Mouse (Mus musculus): ENCODE measurements around the gene Rora. TPM values are rescaled to one million over a fixed set of nuclear protein-coding genes. Genes with fewer than 3 reads are reported as not detected.

The Rora gene
- polyA plus RNA-seq, 1 experiment from 2014 or later: 6.0 TPM

DNA sequence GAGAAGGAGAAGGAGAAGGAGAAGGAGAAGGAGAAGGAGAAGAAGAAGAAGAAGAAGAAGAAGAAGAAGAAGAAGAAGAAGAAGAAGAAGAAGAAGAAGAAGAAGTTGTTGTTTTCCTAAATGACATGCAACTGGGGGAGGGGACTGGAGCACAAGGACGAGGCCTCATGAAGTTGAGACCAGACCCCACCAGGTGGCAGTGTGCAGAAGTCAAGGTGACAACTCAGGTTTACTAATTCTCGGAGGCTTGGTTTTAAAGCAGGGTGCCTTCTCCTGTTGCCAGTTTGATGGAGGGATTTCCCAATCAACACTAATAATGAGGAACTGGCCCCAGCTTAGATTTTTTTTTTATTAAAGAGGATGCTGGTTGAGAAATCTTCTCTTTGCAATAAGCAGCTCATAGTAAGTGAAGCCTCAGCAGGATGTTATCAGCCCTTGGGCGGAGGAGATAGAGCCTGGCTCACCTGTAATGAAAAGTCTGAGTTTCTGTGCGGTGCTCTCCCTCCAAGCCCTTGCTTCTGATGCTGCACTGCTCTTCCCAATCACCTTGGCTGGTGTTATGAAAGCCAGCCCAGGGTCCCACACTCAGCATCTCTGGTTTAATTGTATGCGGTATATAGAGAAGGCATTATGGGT is 303.5 kb downstream of the Rora start:
- no peak for ATAC-seq (ENCODE audit: insufficient read depth)
- H3K9ac ChIP-seq: no peak overlapping the region
- no peaks in the 10 kb centered on the region for H3K9me3 ChIP-seq (replicated peaks)
- H3K4me2 ChIP-seq: no peak overlapping the region
- WGBS (ENCODE audit: insufficient replicate concordance): 36% methylated on average over 5 of the region's 5 CpGs
- no peak overlapping the region for H3K4me3 ChIP-seq (replicated peaks)
- peaks cover 5% of the 10 kb centered on the region; the same call in 1 of the 2 replicates for H3K4me1 ChIP-seq (replicated peaks)
- no peaks in the 10 kb centered on the region for H3K27me3 ChIP-seq
- H3K27ac ChIP-seq (replicated peaks): no peak overlapping the region
- no peaks in the 10 kb centered on the region for H3K36me3 ChIP-seq (replicated peaks)

DNA sequence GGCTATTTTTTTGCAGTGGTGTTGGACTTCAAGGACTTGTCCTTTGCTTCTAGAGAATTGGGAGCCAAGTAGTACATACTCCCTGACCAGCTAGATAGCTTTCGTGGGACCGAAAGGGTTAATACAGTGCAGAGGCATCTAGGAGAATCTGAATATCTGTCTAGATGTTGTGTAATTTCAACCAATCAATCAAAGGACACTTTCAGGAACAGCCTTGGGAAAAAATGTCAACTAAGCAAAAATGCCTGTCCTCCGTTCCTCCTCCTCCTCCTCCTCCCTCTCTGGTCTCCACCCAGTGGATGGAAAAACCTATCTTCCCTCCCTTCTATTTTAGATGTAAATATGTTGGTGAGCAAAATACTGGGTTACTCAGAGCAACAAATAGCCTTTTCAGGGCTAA is 304.2 kb downstream of the Rora start:
- Histone ChIP-seq H3K27ac (replicated peaks) (no peak overlapping the region), H3K36me3 (replicated peaks) (no peaks in the 10 kb centered on the region), H3K4me1 (replicated peaks) (peaks cover 5% of the 10 kb centered on the region; the same call in 1 of the 2 replicates), H3K4me2 (no peak overlapping the region), H3K9ac (no peak overlapping the region), H3K4me3 (replicated peaks) (no peak overlapping the region), H3K27me3 (no peaks in the 10 kb centered on the region), H3K9me3 (replicated peaks) (no peaks in the 10 kb centered on the region)
- 65% methylated on average over 3 of the region's 3 CpGs for WGBS (ENCODE audit: insufficient replicate concordance)
- ATAC-seq (ENCODE audit: insufficient read depth): no peak

DNA sequence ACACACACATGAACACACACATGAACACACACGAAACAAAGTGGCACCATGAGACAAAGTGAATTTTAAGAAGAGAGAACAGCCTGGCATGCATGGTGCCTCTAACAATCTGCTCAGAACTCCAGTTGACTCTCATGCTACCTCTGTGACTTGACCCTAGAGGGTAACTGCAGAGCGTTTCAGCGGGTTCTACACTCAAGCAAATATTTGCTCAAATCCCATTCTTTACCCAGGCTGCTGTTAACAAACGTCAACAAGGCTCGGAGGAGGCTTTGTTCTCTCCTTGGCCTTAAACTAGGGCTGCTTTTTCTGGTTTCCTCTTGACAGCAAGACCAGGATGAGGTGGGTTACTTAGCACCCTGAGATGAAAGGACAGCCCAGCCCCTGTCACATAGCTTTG is 305.3 kb downstream of the Rora start:
- H3K27me3 ChIP-seq: no peaks in the 10 kb centered on the region
- no peaks in the 10 kb centered on the region for H3K36me3 ChIP-seq (replicated peaks)
- H3K9ac ChIP-seq: no peak overlapping the region
- peaks cover 5% of the 10 kb centered on the region; the same call in 1 of the 2 replicates for H3K4me1 ChIP-seq (replicated peaks)
- WGBS (ENCODE audit: insufficient replicate concordance): 60% methylated on average over 5 of the region's 5 CpGs
- no peak overlapping the region for H3K4me3 ChIP-seq (replicated peaks)
- no peak overlapping the region for H3K4me2 ChIP-seq
- ATAC-seq (ENCODE audit: insufficient read depth): peak; percentile 22; the same call in 1 of the 2 replicates
- no peaks in the 10 kb centered on the region for H3K9me3 ChIP-seq (replicated peaks)
- no peak overlapping the region for H3K27ac ChIP-seq (replicated peaks)

DNA sequence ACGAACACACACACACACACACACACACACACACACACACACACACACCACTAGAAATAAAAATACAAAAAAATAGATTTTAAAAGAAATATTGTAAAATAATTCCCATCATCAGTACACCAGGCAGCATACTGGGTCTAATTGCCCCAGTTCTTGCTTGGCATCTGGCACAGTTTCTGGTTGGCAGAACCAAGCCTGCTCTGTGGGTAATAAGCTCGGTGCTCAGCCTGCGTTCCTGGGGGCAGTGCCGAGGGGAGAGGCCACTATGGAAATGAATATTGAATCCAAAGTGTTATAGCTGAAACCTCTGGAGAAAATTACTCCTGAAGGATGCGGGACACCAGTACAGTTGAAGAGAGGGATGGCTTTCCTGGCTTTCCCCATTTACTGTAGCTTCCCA is 310.3 kb downstream of the Rora start:
- ATAC-seq (ENCODE audit: insufficient read depth): no peak
- Histone ChIP-seq H3K9me3 (replicated peaks) (no peaks in the 10 kb centered on the region), H3K9ac (no peak overlapping the region), H3K4me3 (replicated peaks) (no peak overlapping the region), H3K27ac (replicated peaks) (no peak overlapping the region), H3K36me3 (replicated peaks) (no peaks in the 10 kb centered on the region), H3K4me2 (no peak overlapping the region), H3K4me1 (replicated peaks) (no peaks in the 10 kb centered on the region), H3K27me3 (no peaks in the 10 kb centered on the region)
- 67% methylated on average over 5 of the region's 5 CpGs for WGBS (ENCODE audit: insufficient replicate concordance)

DNA sequence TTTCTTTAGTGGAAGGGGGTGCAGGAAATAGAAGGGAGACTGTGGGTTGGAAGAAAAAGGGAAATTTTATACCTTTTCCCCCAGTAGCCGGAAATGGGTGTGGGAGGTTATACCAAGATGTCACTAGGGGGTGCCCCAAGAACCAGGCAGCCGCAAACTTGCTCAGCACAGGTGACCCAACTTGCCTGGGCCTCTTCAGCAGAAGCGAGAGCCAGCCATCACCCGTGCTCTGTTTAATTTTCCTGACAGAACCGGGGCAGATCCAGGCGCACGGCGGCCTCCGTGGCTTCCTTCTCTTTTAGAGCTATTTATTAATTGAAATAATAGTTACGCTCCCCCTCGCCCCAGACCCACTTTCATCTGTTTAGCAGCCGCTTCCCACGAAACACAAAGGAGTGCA is 313.0 kb downstream of the Rora start:
- no peak overlapping the region for H3K4me2 ChIP-seq
- H3K4me1 ChIP-seq (replicated peaks): peaks cover 4% of the 10 kb centered on the region; the same call in 1 of the 2 replicates
- no peaks in the 10 kb centered on the region for H3K36me3 ChIP-seq (replicated peaks)
- no peaks in the 10 kb centered on the region for H3K9me3 ChIP-seq (replicated peaks)
- no peaks in the 10 kb centered on the region for H3K27me3 ChIP-seq
- no peak for ATAC-seq (ENCODE audit: insufficient read depth)
- no peak overlapping the region for H3K9ac ChIP-seq
- no peak overlapping the region for H3K4me3 ChIP-seq (replicated peaks)
- H3K27ac ChIP-seq (replicated peaks): no peak overlapping the region
- WGBS (ENCODE audit: insufficient replicate concordance): 51% methylated on average over 13 of the region's 13 CpGs

DNA sequence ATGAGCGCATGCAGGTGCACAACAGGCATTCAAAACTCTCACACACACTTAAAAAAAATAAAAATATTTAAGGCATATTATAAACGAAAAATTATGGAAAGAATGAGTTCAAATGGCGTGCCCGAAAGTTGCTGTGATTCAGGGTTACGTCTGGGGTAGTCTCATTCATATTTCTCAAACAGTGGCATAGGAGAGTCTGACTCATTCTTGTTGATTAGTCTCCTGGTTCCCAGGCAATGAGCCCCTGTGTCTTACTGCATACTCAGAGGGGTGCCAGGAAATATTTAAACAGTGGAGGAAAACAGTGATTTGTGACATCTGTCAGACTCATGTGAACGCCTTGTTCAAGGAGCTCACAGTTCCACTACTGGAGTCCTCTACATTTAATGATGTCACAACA is 316.5 kb downstream of the Rora start:
- H3K4me1 ChIP-seq (replicated peaks): peaks cover 4% of the 10 kb centered on the region; the same call in 1 of the 2 replicates
- WGBS (ENCODE audit: insufficient replicate concordance): 66% methylated on average over 6 of the region's 6 CpGs
- ATAC-seq (ENCODE audit: insufficient read depth): no peak

DNA sequence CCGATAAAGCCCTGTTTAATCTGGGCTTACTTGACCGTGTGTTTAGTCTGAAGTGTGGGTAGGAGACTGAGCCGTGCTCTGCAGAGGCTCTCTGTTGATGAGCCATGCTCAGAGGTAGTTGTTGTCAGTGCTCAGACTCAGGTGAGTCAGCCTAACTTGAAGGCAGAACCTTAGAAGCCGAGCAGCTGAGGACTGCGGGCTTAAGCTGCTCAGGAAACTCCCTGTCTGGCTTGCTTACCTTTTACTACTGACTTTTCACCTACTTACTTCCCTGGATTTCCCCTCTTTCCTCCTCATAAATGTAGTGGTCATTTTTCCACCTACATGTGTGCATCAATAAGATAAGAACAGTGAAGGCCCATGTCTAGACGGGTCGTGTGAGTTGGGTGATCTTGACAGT is 318.7 kb downstream of the Rora start:
- Histone ChIP-seq H3K4me2 (no peak overlapping the region), H3K4me3 (replicated peaks) (no peak overlapping the region), H3K27me3 (no peaks in the 10 kb centered on the region), H3K9ac (no peak overlapping the region), H3K4me1 (replicated peaks) (peaks cover 4% of the 10 kb centered on the region; the same call in 1 of the 2 replicates), H3K27ac (replicated peaks) (no peak overlapping the region), H3K9me3 (replicated peaks) (no peaks in the 10 kb centered on the region), H3K36me3 (replicated peaks) (no peaks in the 10 kb centered on the region)
- no peak for ATAC-seq (ENCODE audit: insufficient read depth)
- WGBS (ENCODE audit: insufficient replicate concordance): 53% methylated on average over 7 of the region's 7 CpGs

More for the DNA sequence above, 316.5 kb downstream of the Rora start:
- no peak overlapping the region for H3K9ac ChIP-seq
- H3K36me3 ChIP-seq (replicated peaks): no peaks in the 10 kb centered on the region
- no peak overlapping the region for H3K27ac ChIP-seq (replicated peaks)
- H3K4me2 ChIP-seq: no peak overlapping the region
- H3K9me3 ChIP-seq (replicated peaks): no peaks in the 10 kb centered on the region
- no peak overlapping the region for H3K4me3 ChIP-seq (replicated peaks)
- no peaks in the 10 kb centered on the region for H3K27me3 ChIP-seq

DNA sequence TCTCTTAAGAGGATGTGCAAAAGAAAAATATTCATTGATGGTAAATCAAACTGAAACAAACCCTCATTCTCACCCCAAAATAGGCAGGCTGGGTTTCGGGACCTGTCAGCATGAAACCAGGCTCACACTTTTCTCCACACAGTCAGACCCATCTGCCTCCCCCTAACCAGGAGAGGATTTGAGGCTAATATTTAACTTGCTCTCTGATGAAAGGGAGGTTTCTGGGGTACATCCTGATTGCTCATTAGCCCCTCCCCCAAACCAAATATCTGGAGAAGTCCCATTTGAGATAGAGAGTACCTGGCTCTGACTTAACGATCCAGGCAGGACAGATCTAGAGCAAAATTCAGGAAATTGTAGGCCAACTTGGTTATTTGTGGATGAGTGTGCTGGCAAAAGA is 320.9 kb downstream of the Rora start:
- no peak for ATAC-seq (ENCODE audit: insufficient read depth)
- H3K27me3 ChIP-seq: no peaks in the 10 kb centered on the region
- H3K4me1 ChIP-seq (replicated peaks): no peaks in the 10 kb centered on the region; the same call in 1 of the 2 replicates
- no peak overlapping the region for H3K27ac ChIP-seq (replicated peaks)
- no peaks in the 10 kb centered on the region for H3K36me3 ChIP-seq (replicated peaks)
- no peak overlapping the region for H3K4me3 ChIP-seq (replicated peaks)
- H3K9ac ChIP-seq: no peak overlapping the region
- no peak overlapping the region for H3K4me2 ChIP-seq
- H3K9me3 ChIP-seq (replicated peaks): no peaks in the 10 kb centered on the region
- WGBS (ENCODE audit: insufficient replicate concordance): 56% methylated on average over 2 of the region's 2 CpGs

DNA sequence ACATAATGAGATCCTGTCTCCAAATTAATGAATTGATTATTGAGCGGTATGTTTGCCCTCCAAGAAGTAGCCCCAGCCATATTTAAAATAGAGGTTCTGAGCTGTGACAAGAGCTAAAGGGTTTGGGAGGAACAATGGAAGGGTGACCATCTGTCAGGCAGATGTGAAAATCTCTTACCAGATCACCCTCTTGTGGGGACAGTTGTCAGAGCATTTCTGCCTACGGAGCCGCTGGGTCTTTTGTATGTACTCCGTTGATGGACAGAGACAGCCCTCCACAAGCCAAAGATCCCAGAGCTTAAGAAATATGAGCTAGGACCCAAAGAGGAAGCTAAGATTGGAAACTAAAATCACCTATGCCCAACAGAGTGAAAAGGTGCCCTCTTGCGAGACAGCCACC is 322.6 kb downstream of the Rora start:
- Histone ChIP-seq H3K36me3 (replicated peaks) (no peaks in the 10 kb centered on the region), H3K27ac (replicated peaks) (no peak overlapping the region), H3K9ac (no peak overlapping the region), H3K9me3 (replicated peaks) (no peaks in the 10 kb centered on the region), H3K27me3 (no peaks in the 10 kb centered on the region), H3K4me2 (no peak overlapping the region), H3K4me1 (replicated peaks) (no peaks in the 10 kb centered on the region; the same call in 1 of the 2 replicates), H3K4me3 (replicated peaks) (no peak overlapping the region)
- 62% methylated on average over 5 of the region's 5 CpGs for WGBS (ENCODE audit: insufficient replicate concordance)
- ATAC-seq (ENCODE audit: insufficient read depth): no peak

DNA sequence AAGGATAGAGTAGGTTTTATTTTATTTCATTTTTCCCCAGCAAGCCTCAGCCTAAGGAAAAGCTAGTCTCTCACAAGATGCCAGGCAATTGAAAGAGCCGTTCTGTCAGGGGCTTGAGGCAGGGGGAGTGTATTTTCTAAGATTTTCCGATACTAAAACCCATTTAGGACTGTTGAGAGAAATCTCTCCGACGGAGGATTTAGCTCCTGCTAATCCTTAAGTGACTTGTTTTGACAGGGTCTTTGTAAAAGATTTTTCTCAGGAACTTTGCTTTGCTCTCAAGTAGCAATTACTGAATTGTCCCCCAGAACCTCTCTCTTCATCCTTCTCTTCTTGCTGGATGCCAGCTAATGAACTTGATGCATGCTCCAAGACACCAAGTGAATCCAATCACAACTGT is 323.3 kb downstream of the Rora start:
- Histone ChIP-seq H3K4me2 (no peak overlapping the region), H3K27ac (replicated peaks) (no peak overlapping the region), H3K4me3 (replicated peaks) (no peak overlapping the region), H3K4me1 (replicated peaks) (no peaks in the 10 kb centered on the region; the same call in 1 of the 2 replicates), H3K27me3 (no peaks in the 10 kb centered on the region), H3K36me3 (replicated peaks) (no peaks in the 10 kb centered on the region), H3K9ac (no peak overlapping the region), H3K9me3 (replicated peaks) (no peaks in the 10 kb centered on the region)
- ATAC-seq (ENCODE audit: insufficient read depth): no peak
- 60% methylated on average over 4 of the region's 4 CpGs for WGBS (ENCODE audit: insufficient replicate concordance)

DNA sequence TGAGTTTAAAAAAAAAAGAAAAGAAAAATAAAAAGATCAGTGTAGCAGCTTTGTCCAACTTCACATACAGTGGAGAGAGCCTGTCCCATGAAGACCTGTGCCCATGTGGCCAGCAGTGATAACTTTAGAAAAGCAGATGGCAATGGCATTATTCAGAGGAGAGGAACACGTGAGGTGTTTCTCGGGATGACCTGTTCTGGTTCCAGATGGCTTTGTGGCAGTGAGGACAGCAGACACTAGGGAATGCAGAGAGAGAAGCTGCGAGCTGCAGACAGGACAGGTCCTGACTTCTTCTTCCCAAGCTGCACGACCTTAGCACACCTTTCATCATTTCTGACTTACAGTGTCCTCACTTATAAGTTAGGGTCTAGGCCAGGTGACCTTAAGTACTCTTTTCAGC is 325.1 kb downstream of the Rora start:
- Histone ChIP-seq H3K27ac (replicated peaks) (no peak overlapping the region), H3K9me3 (replicated peaks) (no peaks in the 10 kb centered on the region)
- 53% methylated on average over 4 of the region's 4 CpGs for WGBS (ENCODE audit: insufficient replicate concordance)

DNA sequence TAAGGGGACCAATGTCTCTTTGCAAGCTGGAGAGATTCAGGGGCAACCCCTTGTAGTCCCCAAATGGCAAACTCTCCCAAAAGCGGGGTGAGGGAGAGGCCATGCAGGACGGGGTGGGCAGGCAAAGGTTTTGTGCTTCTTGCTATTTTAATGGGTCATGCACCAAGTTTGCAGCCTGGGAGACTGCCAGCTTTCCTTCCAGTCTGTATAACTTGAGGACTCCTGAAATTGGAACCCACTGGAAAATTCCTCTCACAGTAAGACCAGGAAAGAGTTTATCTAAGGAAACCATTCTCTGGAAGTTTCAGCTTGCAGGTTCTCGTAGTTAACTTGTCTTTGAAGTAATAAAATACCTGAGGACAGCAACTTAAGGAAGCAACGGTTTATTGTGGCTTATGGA is 326.5 kb downstream of the Rora start:
- Histone ChIP-seq H3K27me3 (no peaks in the 10 kb centered on the region), H3K36me3 (replicated peaks) (no peaks in the 10 kb centered on the region), H3K9ac (no peak overlapping the region), H3K4me2 (no peak overlapping the region), H3K9me3 (replicated peaks) (no peaks in the 10 kb centered on the region), H3K4me1 (replicated peaks) (no peaks in the 10 kb centered on the region), H3K4me3 (replicated peaks) (no peak overlapping the region), H3K27ac (replicated peaks) (no peak overlapping the region)
- ATAC-seq (ENCODE audit: insufficient read depth): no peak
- WGBS (ENCODE audit: insufficient replicate concordance): 57% methylated on average over 4 of the region's 4 CpGs

More for the DNA sequence above, 325.1 kb downstream of the Rora start:
- Histone ChIP-seq H3K36me3 (replicated peaks) (no peaks in the 10 kb centered on the region), H3K4me3 (replicated peaks) (no peak overlapping the region), H3K4me1 (replicated peaks) (no peaks in the 10 kb centered on the region), H3K4me2 (no peak overlapping the region), H3K9ac (no peak overlapping the region), H3K27me3 (no peaks in the 10 kb centered on the region)
- no peak for ATAC-seq (ENCODE audit: insufficient read depth)

All from liver, embryonic 15.5 days (tissue).